Mouse (Mus musculus) hindbrain, postnatal 0 days (tissue): Measurements from ENCODE around the gene Card11. TPM values are rescaled to one million over a fixed set of nuclear protein-coding genes. Genes with fewer than 3 reads are reported as not detected.

Experiments used
- ATAC-seq: fragments of 200-750 bp; cut with Nextera tagmentation; 2 replicates; pipeline ENCODE4 v1.8.0; 2017; ENCODE audit warnings: mild to moderate bottlenecking, moderate TSS enrichment, moderate library complexity
- DNase-seq: peaks from one replicate; pipeline ENCODE4 v3.0.0-alpha.2; 2015; ENCODE audit warnings: low spot score
- H3K27ac ChIP-seq: fragments of 300-500 bp; sonication (generic); 2 replicates; pipeline ENCODE4 v1.5.1; 2014; ENCODE audit warnings: mild to moderate bottlenecking
- H3K27me3 ChIP-seq: fragments of 300-500 bp; sonication (generic); 2 replicates; pipeline ENCODE4 v1.6.1; 2014; ENCODE audit warnings: low read length, mixed read lengths; ENCODE audit not compliant: insufficient read depth
- H3K36me3 ChIP-seq: fragments of 300-500 bp; sonication (generic); 2 replicates; pipeline ENCODE4 v1.6.1; 2014; ENCODE audit warnings: low read length, mixed read lengths; ENCODE audit not compliant: insufficient read depth
- H3K4me1 ChIP-seq: fragments of 300-500 bp; sonication (generic); 2 replicates; pipeline ENCODE4 v1.6.1; 2014; ENCODE audit warnings: antibody characterized with exemption, low read length, mixed read lengths; ENCODE audit not compliant: insufficient read depth
- H3K4me2 ChIP-seq: fragments of 300-500 bp; sonication (generic); 2 replicates; pipeline ENCODE4 v1.6.1; 2014; ENCODE audit warnings: low read depth, mild to moderate bottlenecking, low read length, moderate library complexity, mixed read lengths
- H3K4me3 ChIP-seq: fragments of 300-500 bp; sonication (generic); 2 replicates; pipeline ENCODE4 v1.5.1; 2014; ENCODE audit warnings: low read length
- H3K9ac ChIP-seq: fragments of 300-500 bp; sonication (generic); replicated peaks from 2 replicates; pipeline ENCODE4 v1.6.1; 2014; ENCODE audit warnings: mild to moderate bottlenecking, low read length, moderate library complexity, mixed read lengths
- H3K9me3 ChIP-seq: fragments of 300-500 bp; sonication (generic); 2 replicates; pipeline ENCODE4 v1.6.1; 2016; ENCODE audit warnings: low read length, mixed read lengths
- CTCF ChIP-seq: IDR thresholded peaks from 2 replicates; pipeline ENCODE4 v1.5.1; 2016; ENCODE audit warnings: antibody characterized with exemption, control low read depth, low read depth
- WGBS: fragments of 180-500 bp; shearing (Covaris S2); extraction: QIAGEN DNeasy Blood & Tissue Kit; methylation state at CpG from one replicate; pipeline ENCODE4 v1.1.7; 2014; 5-methylcytosine and 5-hydroxymethylcytosine counted together
- polyA plus RNA-seq: library from polyadenylated mRNA; unstranded; fragments of >200 nt; fragmentation: Nextera tagmentation; extraction: Ambion mirVana; gene quantifications from 2 replicates; pipeline ENCODE4 v1.2.1, GENCODE M21; 2015
- total RNA-seq: library from RNA; depleted of rRNA; stranded (reverse); fragments of >200 nt; gene quantifications from 2 replicates; pipeline ENCODE4 v1.2.3, GENCODE M21; 2014

Gene Card11
- total and polyA plus RNA-seq, 2 experiments from 2014 or later, result 0.18 TPM; not detected in 1

GRCm38 (mm10) chr5:140889539-140889938 is 110.8 kb downstream of the Card11 start:
- peak; percentile 54 for TF ChIP-seq CTCF
- no peak overlapping the region for H3K4me2 ChIP-seq
- 46% methylated on average over 8 of the region's 8 CpGs for whole genome bisulfite sequencing
- H3K27ac ChIP-seq, result no peak overlapping the region
- H3K36me3 ChIP-seq, result no peaks in the 10 kb centered on the region
- no peaks in the 10 kb centered on the region for H3K4me1 ChIP-seq
- ATAC-seq (peak; percentile 54; the same call in 1 of the 2 replicates), DNase-seq (peak; percentile 33)
- H3K4me3 ChIP-seq, result no peak overlapping the region
- no peak overlapping the region for H3K9ac ChIP-seq
- H3K9me3 ChIP-seq, result no peaks in the 10 kb centered on the region
- H3K27me3 ChIP-seq, result no peaks in the 10 kb centered on the region

GRCm38 (mm10) chr5:140887871-140888270 is 112.5 kb downstream of the Card11 start:
- ATAC-seq, result no peak
- no peak for DNase-seq
- 49% methylated on average over 8 of the region's 8 CpGs for WGBS

GRCm38 (mm10) chr5:140884966-140885365 is 115.4 kb downstream of the Card11 start:
- H3K9ac ChIP-seq, result no peak overlapping the region
- no peaks in the 10 kb centered on the region for H3K27me3 ChIP-seq
- DNase-seq, result peak; percentile 28
- 0 out of 2 replicates have a peak, but pooled peaks have one; percentile 49 for ATAC-seq
- 26% methylated on average over 13 of the region's 13 CpGs for WGBS
- no peaks in the 10 kb centered on the region for H3K4me1 ChIP-seq
- no peak overlapping the region for H3K27ac ChIP-seq
- H3K36me3 ChIP-seq, result no peaks in the 10 kb centered on the region
- TF ChIP-seq CTCF, result no peak
- no peak overlapping the region for H3K4me2 ChIP-seq
- H3K4me3 ChIP-seq, result no peak overlapping the region
- H3K9me3 ChIP-seq, result no peaks in the 10 kb centered on the region

More at GRCm38 (mm10) chr5:140887871-140888270, 112.5 kb downstream of the Card11 start:
- Histone ChIP-seq H3K36me3 (no peaks in the 10 kb centered on the region), H3K4me2 (no peak overlapping the region), H3K27me3 (no peaks in the 10 kb centered on the region), H3K4me3 (no peak overlapping the region), H3K27ac (no peak overlapping the region), H3K9ac (no peak overlapping the region), H3K9me3 (no peaks in the 10 kb centered on the region), H3K4me1 (no peaks in the 10 kb centered on the region)
- TF ChIP-seq CTCF, result no peak

GRCm38 (mm10) chr5:140882391-140882790 is 118.0 kb downstream of the Card11 start:
- ATAC-seq (no peak), DNase-seq (no peak)
- Histone ChIP-seq H3K4me1 (no peaks in the 10 kb centered on the region), H3K36me3 (no peaks in the 10 kb centered on the region), H3K4me3 (no peak overlapping the region), H3K4me2 (no peak overlapping the region), H3K9ac (no peak overlapping the region), H3K9me3 (no peaks in the 10 kb centered on the region), H3K27me3 (no peaks in the 10 kb centered on the region), H3K27ac (no peak overlapping the region)
- 80% methylated on average over 4 of the region's 4 CpGs for WGBS
- TF ChIP-seq CTCF, result no peak

- no peaks in the 10 kb centered on the region for H3K9me3 ChIP-seq
- no peak overlapping the region for H3K27ac ChIP-seq
- no peaks in the 10 kb centered on the region for H3K4me1 ChIP-seq
- no peak for TF ChIP-seq CTCF
- H3K36me3 ChIP-seq, result no peaks in the 10 kb centered on the region
- H3K4me2 ChIP-seq, result no peak overlapping the region
- no peak for ATAC-seq
- no peak overlapping the region for H3K4me3 ChIP-seq
- H3K9ac ChIP-seq, result no peak overlapping the region
- H3K27me3 ChIP-seq, result no peaks in the 10 kb centered on the region
- DNase-seq, result no peak
- 39% methylated on average over 10 of the region's 10 CpGs for WGBS
Observed at GRCm38 (mm10) chr5:140880151-140880550, 120.2 kb downstream of the Card11 start.

- ATAC-seq, result no peak
- Histone ChIP-seq H3K36me3 (no peaks in the 10 kb centered on the region), H3K9me3 (no peaks in the 10 kb centered on the region), H3K9ac (no peak overlapping the region), H3K27me3 (no peaks in the 10 kb centered on the region), H3K4me1 (no peaks in the 10 kb centered on the region), H3K4me2 (no peak overlapping the region), H3K27ac (no peak overlapping the region), H3K4me3 (no peak overlapping the region)
- DNase-seq, result no peak
- peak; percentile 43 for TF ChIP-seq CTCF
- WGBS, result 78% methylated on average over 6 of the region's 6 CpGs
Observed at GRCm38 (mm10) chr5:140878644-140879043, 121.7 kb downstream of the Card11 start.

- H3K27me3 ChIP-seq, result no peaks in the 10 kb centered on the region
- H3K4me2 ChIP-seq, result no peak overlapping the region
- WGBS, result 69% methylated on average over 6 of the region's 6 CpGs
- H3K9ac ChIP-seq, result no peak overlapping the region
- ATAC-seq (no peak), DNase-seq (no peak)
- no peak for TF ChIP-seq CTCF
- peaks cover 8% of the 10 kb centered on the region; the same call in 1 of the 2 replicates for H3K4me1 ChIP-seq
- no peak overlapping the region for H3K27ac ChIP-seq
- no peaks in the 10 kb centered on the region for H3K9me3 ChIP-seq
- no peak overlapping the region for H3K4me3 ChIP-seq
- no peaks in the 10 kb centered on the region for H3K36me3 ChIP-seq
Observed at GRCm38 (mm10) chr5:140873736-140874307, 126.6 kb downstream of the Card11 start.
